Mouse (Mus musculus): ENCODE measurements at regions not wholly inside any gene's neighbourhood (a gene's known extent, or its start where the extent isn't known, plus 50 kb on each side); places are given as distances from the start of the nearest gene placed in this dataset.

GRCm38 (mm10) chr1:168483651-168484050 is 51.6 kb upstream of the Pbx1 start:
- Histone ChIP-seq H3K4me1 (ENCODE audit: control insufficient read depth in 1 of 2, insufficient read depth in 2 of 2, low read length in 2 of 2) (no peaks in the 10 kb centered on the region), H3K9me3 (replicated peaks; ENCODE audit: insufficient read depth, low read length) (no peaks in the 10 kb centered on the region), H3K27ac (ENCODE audit: control insufficient read depth, low read depth, low read length) (no peak overlapping the region), H3K36me3 (ENCODE audit: control insufficient read depth in 1 of 2, insufficient read depth in 2 of 2, low read length in 2 of 2) (no peaks in the 10 kb centered on the region), H3K79me2 (ENCODE audit: control insufficient read depth, insufficient read depth, low read length, poor library complexity) (no peaks in the 10 kb centered on the region), H3K27me3 (ENCODE audit: control insufficient read depth in 1 of 2, insufficient read depth in 2 of 2, low read length in 2 of 2) (no peaks in the 10 kb centered on the region), H3K9ac (ENCODE audit: control insufficient read depth, low read depth, low read length, poor library complexity, severe bottlenecking) (no peak overlapping the region), H3K4me3 (ENCODE audit: control insufficient read depth in 1 of 2, insufficient read depth in 1 of 2, low read depth in 2 of 2, low read length in 2 of 2) (no peak overlapping the region)
- no peak for DNase-seq (ENCODE audit: low read depth, low spot score)
- TF ChIP-seq POLR2AphosphoS5 (IDR thresholded peaks at IDR 0.05; ENCODE audit: borderline replicate concordance, low read depth, low read length) = no peak
- no peak for TF ChIP-seq ETS1 (IDR thresholded peaks at IDR 0.05; ENCODE audit: low read depth, low read length)
- TF ChIP-seq GABPA (IDR thresholded peaks at IDR 0.05; ENCODE audit: low read depth, low read length) = no peak
- TF ChIP-seq USF2 (IDR thresholded peaks at IDR 0.05; ENCODE audit: borderline replicate concordance in 1 of 2, insufficient read depth in 1 of 2, low read depth in 1 of 2, low read length in 2 of 2) = no peak
- no peak for TF ChIP-seq NRF1 (IDR thresholded peaks at IDR 0.05; ENCODE audit: insufficient read depth, low read depth, low read length, poor library complexity, severe bottlenecking)
- no peak for TF ChIP-seq MAZ (IDR thresholded peaks at IDR 0.05; ENCODE audit: low read depth, low read length)
- no peak for TF ChIP-seq ZNF384 (IDR thresholded peaks at IDR 0.05; ENCODE audit: low read depth, low read length)
- TF ChIP-seq RCOR1 (IDR thresholded peaks at IDR 0.05; ENCODE audit: low read depth, low read length) = no peak
- no peak for TF ChIP-seq E2F4 (IDR thresholded peaks at IDR 0.05; ENCODE audit: borderline replicate concordance, low read depth, low read length)
- TF ChIP-seq MYB (IDR thresholded peaks at IDR 0.05; ENCODE audit: low read depth, low read length) = no peak
- TF ChIP-seq MAFK (IDR thresholded peaks at IDR 0.05; ENCODE audit: borderline replicate concordance, low read depth, low read length) = no peak
- TF ChIP-seq POLR2A (IDR thresholded peaks at IDR 0.05; ENCODE audit: control insufficient read depth in 1 of 2, insufficient read depth in 1 of 2, low read depth in 1 of 2, low read length in 2 of 2, poor library complexity in 1 of 2) = no peak
- no peak for TF ChIP-seq GATA1 (IDR thresholded peaks at IDR 0.05; ENCODE audit: low read depth, low read length)
- TF ChIP-seq ZC3H11A (IDR thresholded peaks at IDR 0.05; ENCODE audit: low read depth, low read length) = no peak
- TF ChIP-seq MXI1 (IDR thresholded peaks at IDR 0.05; ENCODE audit: low read depth, low read length) = no peak
- TF ChIP-seq HCFC1 (IDR thresholded peaks at IDR 0.05; ENCODE audit: low read depth, low read length) = no peak
- no peak for TF ChIP-seq EP300 (IDR thresholded peaks at IDR 0.05; ENCODE audit: low read depth in 1 of 2, low read length in 2 of 2)
- TF ChIP-seq RAD21 (IDR thresholded peaks at IDR 0.05; ENCODE audit: low read depth, low read length) = no peak
- TF ChIP-seq NELFE (IDR thresholded peaks at IDR 0.05; ENCODE audit: low read depth, low read length) = no peak
- TF ChIP-seq SMC3 (IDR thresholded peaks at IDR 0.05; ENCODE audit: low read depth, low read length) = no peak

All from MEL (cell line).